8 mouse cellular contexts compared by ENCODE assay signal in genomic region chr10:8761656-8762055, GRCm38 (mm10).
DNase-seq lines count a peak whose midpoint lies in the region; ATAC-seq and TF ChIP-seq lines count a peak whose summit lies in the region.

No protein-coding gene starts in this region.

- TF ChIP-seq POLR2A in lung, adult 2 months (IDR thresholded peaks at IDR 0.05; ENCODE audit: borderline replicate concordance, extremely low read depth, low read depth, low read length), result no peak

- H3K36me3 ChIP-seq in intestine, embryonic 14.5 days (ENCODE audit: control insufficient read depth, insufficient read depth, low read length), result no peaks in the 10 kb centered on the region

- peak overlapping the region; percentile 52 for H3K4me2 ChIP-seq in intestine, embryonic 14.5 days (ENCODE audit: low read length)

- H3K9ac ChIP-seq in intestine, embryonic 14.5 days (ENCODE audit: low read length), result peak overlapping the region; percentile 41

- H3K27me3 ChIP-seq in intestine, embryonic 14.5 days (replicated peaks; ENCODE audit: control insufficient read depth, insufficient read depth, low read length), result no peaks in the 10 kb centered on the region

- 68% methylated on average over 9 of the region's 9 CpGs for WGBS in lung, adult 2 months
- WGBS in intestine, embryonic 14.5 days, result 51% methylated on average over 9 of the region's 9 CpGs

- H3K4me1 ChIP-seq in lung, adult 2 months (ENCODE audit: control insufficient read depth, insufficient read depth, low read length), result peaks cover 24% of the 10 kb centered on the region
- peaks cover 39% of the 10 kb centered on the region for H3K4me1 ChIP-seq in intestine, embryonic 14.5 days (replicated peaks; ENCODE audit: control insufficient read depth, insufficient read depth, low read length)

- peak overlapping the region; percentile 48 for H3K4me3 ChIP-seq in lung, adult 2 months (replicated peaks; ENCODE audit: extremely low read depth, low read depth, low read length)
- H3K4me3 ChIP-seq in intestine, embryonic 14.5 days (ENCODE audit: low read depth, low read length), result peak overlapping the region; percentile 30

- H3K27ac ChIP-seq in intestine, embryonic 14.5 days (ENCODE audit: low read depth), result peak overlapping the region; percentile 86

- DNase-seq in embryo, embryonic 9.5 days (ENCODE audit: extremely low spot score), result peak; percentile 15
- no peak for DNase-seq in embryo, embryonic 11 days
- no peak for DNase-seq in lung, adult 2 months
- DNase-seq in lung, postnatal 25 days (ENCODE audit: low spot score), result no peak
- DNase-seq in intestine, embryonic 14.5 days (ENCODE audit: low spot score), result no peak
- DNase-seq in right cerebral cortex, postnatal 25 days, result peak; percentile 48
- DNase-seq in thymus, postnatal 0 days (ENCODE audit: low spot score), result no peak
- no peak for DNase-seq in spleen, postnatal 10 days (ENCODE audit: low spot score in 2 of 2)

- no peak for TF ChIP-seq CTCF in lung, adult 2 months (IDR thresholded peaks at IDR 0.05; ENCODE audit: insufficient read depth, low read length)

- no peaks in the 10 kb centered on the region for H3K9me3 ChIP-seq in intestine, embryonic 14.5 days (ENCODE audit: control insufficient read depth, low read length)

- ATAC-seq in intestine, embryonic 14.5 days (replicated peaks; ENCODE audit: low FRiP score, low TSS enrichment, low read depth), result no peak

Comparison
In these comparisons a context has a peak if more than half of its experiments do, and no peak if none do; other contexts are left out.
1. DNase-seq: peak in embryo, embryonic 9.5 days (single experiment) and right cerebral cortex, postnatal 25 days (single experiment); none in embryo, embryonic 11 days (single experiment), lung, adult 2 months (single experiment), lung, postnatal 25 days (single experiment), intestine, embryonic 14.5 days (single experiment), thymus, postnatal 0 days (single experiment) and spleen, postnatal 10 days (0 of 2).